In the genomic region with DNA sequence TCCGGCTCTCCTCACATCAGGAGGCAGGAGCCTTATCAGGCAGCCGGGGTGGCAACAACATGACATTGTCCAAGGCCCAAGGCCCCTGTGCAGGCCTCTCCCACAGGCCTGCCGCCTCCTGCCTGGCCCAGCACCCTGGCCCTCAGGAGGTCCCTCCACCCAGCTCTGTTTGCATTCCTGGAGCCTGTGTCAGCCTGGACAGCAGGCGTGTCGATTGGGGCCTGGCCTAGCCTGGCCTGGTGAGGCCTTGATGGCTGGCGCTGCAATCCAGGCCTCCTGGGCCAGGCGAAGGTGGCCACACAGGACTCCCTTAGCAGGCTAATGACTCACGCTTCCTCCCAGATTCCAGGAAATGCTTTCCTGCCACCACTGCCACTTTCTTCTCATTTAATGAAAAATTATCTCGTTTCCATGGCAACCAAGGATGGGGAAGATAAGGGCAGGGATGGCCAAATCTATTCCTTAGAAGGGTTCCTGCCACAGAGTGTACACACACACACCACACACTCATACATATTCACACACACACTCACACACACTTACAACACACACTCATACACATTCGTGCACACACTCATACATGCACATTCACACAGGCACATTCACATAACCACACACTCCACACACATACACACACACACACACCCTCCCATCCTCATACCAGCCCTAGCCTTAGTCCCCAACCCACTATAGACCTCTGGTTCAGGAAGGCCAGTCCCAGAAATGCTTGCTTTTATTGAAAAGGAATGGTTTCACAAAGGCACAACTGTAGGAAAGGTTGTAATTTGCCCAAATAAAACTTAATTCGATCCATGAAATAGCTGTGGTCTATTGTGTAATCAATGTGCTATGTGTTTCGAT, we compare ENCODE assay signal across 9 mouse cellular contexts.
A peak's percentile ranks its signal among the peaks of the same experiment; 100 is the strongest.
DNase-seq lines count a peak whose midpoint lies in the region; ATAC-seq lines count a peak whose summit lies in the region.
"Had no signal": no experiment of that assay in that cellular context is flagged by ENCODE, and none has a peak within 500 bp of the region (broad histone marks: within the 10 kb centered on the region; RNA-seq: fewer than 3 reads in every experiment).

No protein-coding gene starts in this region.

- H3K27me3 ChIP-seq in forebrain, embryonic 13.5 days = no peaks in the 10 kb centered on the region
- H3K27me3 ChIP-seq in hindbrain, embryonic 15.5 days = no peaks in the 10 kb centered on the region
- no peaks in the 10 kb centered on the region for H3K27me3 ChIP-seq in midbrain, embryonic 13.5 days

- peak overlapping the region; percentile 65 for H3K27ac ChIP-seq in forebrain, embryonic 13.5 days
- peak overlapping the region; percentile 80 for H3K27ac ChIP-seq in hindbrain, embryonic 15.5 days (replicated peaks)
- H3K27ac ChIP-seq in midbrain, embryonic 13.5 days = peak overlapping the region; percentile 71

- peaks cover 8% of the 10 kb centered on the region for H3K4me1 ChIP-seq in forebrain, embryonic 13.5 days
- peaks cover 16% of the 10 kb centered on the region for H3K4me1 ChIP-seq in hindbrain, embryonic 15.5 days (replicated peaks)
- H3K4me1 ChIP-seq in midbrain, embryonic 13.5 days (replicated peaks) = peaks cover 17% of the 10 kb centered on the region

- 80% methylated on average over 12 of the region's 12 CpGs for WGBS in forebrain, embryonic 13.5 days
- 68% methylated on average over 12 of the region's 12 CpGs for WGBS in hindbrain, embryonic 15.5 days
- 74% methylated on average over 12 of the region's 12 CpGs for WGBS in midbrain, embryonic 13.5 days

- no peak for ATAC-seq in forebrain, embryonic 13.5 days
- peak; percentile 63 for ATAC-seq in hindbrain, embryonic 15.5 days (ENCODE audit: low FRiP score, low read depth)
- ATAC-seq in midbrain, embryonic 13.5 days = peak; percentile 48; the same call in 1 of the 2 replicates

- H3K4me2 ChIP-seq in forebrain, embryonic 13.5 days = no peak overlapping the region
- H3K4me2 ChIP-seq in hindbrain, embryonic 15.5 days = no peak overlapping the region
- H3K4me2 ChIP-seq in midbrain, embryonic 13.5 days (replicated peaks) = no peak overlapping the region

- no peak overlapping the region for H3K4me3 ChIP-seq in forebrain, embryonic 13.5 days
- H3K4me3 ChIP-seq in hindbrain, embryonic 15.5 days = no peak overlapping the region
- no peak overlapping the region for H3K4me3 ChIP-seq in midbrain, embryonic 13.5 days (replicated peaks)
- H3K4me3 ChIP-seq: megakaryocyte, embryonic 14.5 days had no signal

- no peaks in the 10 kb centered on the region for H3K9me3 ChIP-seq in forebrain, embryonic 13.5 days (replicated peaks)
- H3K9me3 ChIP-seq in hindbrain, embryonic 15.5 days = no peaks in the 10 kb centered on the region
- no peaks in the 10 kb centered on the region for H3K9me3 ChIP-seq in midbrain, embryonic 13.5 days
- H3K9me3 ChIP-seq: megakaryocyte, embryonic 14.5 days had no signal

- H3K9ac ChIP-seq in forebrain, embryonic 13.5 days = peak overlapping the region; percentile 46; the same call in 1 of the 2 replicates
- H3K9ac ChIP-seq in hindbrain, embryonic 15.5 days = peak overlapping the region; percentile 38
- 0 out of 2 replicates have a peak overlapping the region, but pooled peaks have one; percentile 28 for H3K9ac ChIP-seq in midbrain, embryonic 13.5 days (replicated peaks)

- H3K36me3 ChIP-seq in forebrain, embryonic 13.5 days (ENCODE audit: poor library complexity, severe bottlenecking) = no peaks in the 10 kb centered on the region
- H3K36me3 ChIP-seq in hindbrain, embryonic 15.5 days = no peaks in the 10 kb centered on the region
- H3K36me3 ChIP-seq in midbrain, embryonic 13.5 days = no peaks in the 10 kb centered on the region

- DNase-seq in ovary, postnatal 36 days (ENCODE audit: low spot score) = peak; percentile 79
- DNase-seq in ovary, postnatal 10 days (ENCODE audit: low spot score) = no peak
- DNase-seq in natural killer cell, adult 2 months (ENCODE audit: low spot score in 2 of 2) = no peak
- DNase-seq in frontal cortex, postnatal 14 days (ENCODE audit: low spot score in 2 of 2) = no peak
- DNase-seq in retina, postnatal 1 day = no peak
